Mouse (Mus musculus): ENCODE results near the gene Cfc1.

DNA sequence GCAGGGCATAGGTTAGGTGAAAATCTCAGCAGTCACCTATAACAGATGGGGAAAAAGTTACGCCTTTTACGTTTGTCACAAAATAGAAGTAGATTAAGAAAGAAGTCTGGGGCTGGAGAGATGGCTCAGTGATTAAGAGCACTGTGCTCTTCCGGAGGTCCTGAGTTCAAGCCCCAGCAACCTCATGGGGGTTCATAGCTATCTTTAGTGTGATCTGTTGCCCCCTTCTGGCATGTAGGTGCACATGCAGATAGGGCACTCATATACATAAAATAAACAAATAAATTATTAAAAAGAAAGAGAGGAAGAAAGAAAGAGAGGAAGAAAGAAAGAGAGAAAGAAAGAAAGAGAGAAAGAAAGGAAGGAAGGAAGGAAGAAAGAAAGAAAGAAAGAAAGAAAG lies 48.1 kb upstream of the Cfc1 start:
- TF ChIP-seq ZC3H11A (IDR thresholded peaks at IDR 0.05; ENCODE audit: borderline replicate concordance, low read depth, low read length) (no peak), ZNF384 (IDR thresholded peaks at IDR 0.05; ENCODE audit: low read depth, low read length) (no peak)
